Mouse (Mus musculus) heart, postnatal 25 days (tissue): ENCODE measurements around the gene Fam222b. TPM values are rescaled to one million over a fixed set of nuclear protein-coding genes. Genes with fewer than 3 reads are reported as not detected.
"Not testable (repeated sequence)": the region's sequence is repeated elsewhere in the genome, so short reads cannot be mapped to it uniquely, and the experiment has no call there.

Experiments used
- DNase-seq: peaks from one replicate; pipeline ENCODE4 v3.0.0; 2022; ENCODE audit warnings: low spot score
- intact Hi-C: fragments of 180-260 bp; cut with DNase I; formaldehyde crosslinking; loops from one replicate; pipeline ENCODE4 v1.15.1; 2025
- total RNA-seq, 2 experiments: library from RNA; stranded (reverse); gene quantifications; 2 replicates each; pipeline ENCODE4 v1.2.3; 2021

Fam222b gene
- total RNA-seq, 2 experiments from 2014 or later = 10.8 to 12.3 TPM

DNA sequence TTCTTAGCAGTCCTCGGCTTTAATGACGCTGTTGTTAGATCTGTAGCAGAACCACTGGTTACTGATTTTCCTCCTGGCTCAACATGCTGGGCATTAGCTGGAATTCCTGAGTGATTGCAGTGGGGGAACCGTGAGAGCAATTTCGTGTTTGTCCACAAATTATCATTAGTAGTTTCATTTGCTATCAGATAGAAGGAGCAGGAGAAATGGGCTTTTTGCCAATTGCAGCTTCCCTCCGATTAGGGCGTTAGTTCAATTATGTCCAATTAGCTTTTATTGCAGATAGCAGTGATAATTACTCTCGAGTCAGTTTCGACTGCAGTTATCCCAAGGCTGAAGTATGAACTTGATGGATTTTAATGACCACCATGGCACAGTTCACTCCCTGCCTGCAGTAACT, 35.0 kb downstream of the Fam222b start:
- no peak for DNase-seq
- intact Hi-C loops = no loop called here

DNA sequence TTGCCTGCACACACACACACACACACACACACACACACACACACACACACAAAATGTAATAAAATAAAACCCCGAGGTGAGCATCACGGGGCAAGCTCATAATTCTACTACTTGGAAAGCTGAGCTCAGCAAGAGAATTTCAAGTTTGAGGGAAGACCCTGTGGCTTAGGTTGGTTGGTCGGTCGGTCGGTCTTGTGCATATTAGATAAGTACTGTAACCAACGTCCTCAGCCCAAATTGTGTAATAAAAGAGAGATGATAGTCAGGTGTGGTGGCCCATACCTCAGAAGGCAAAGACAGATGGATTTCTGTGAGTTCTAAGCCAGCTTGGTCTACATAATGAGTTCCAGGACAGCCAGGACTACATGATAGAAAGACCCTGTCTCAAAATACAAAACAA, 39.5 kb downstream of the Fam222b start:
- intact Hi-C loops = loop anchor here (5.0 kb wide), 1 partner anchor 37 kb away; no protein-coding TSS in a partner anchor
- DNase-seq = no peak

- DNase-seq = no peak
- intact Hi-C loops = loop anchor here (5.0 kb wide), 1 partner anchor 37 kb away; no protein-coding TSS in a partner anchor
Measured at GRCm38 (mm10) chr11:78134344-78134743, 39.9 kb downstream of the Fam222b start.

GRCm38 (mm10) chr11:78135314-78135713, 40.9 kb downstream of the Fam222b start:
- intact Hi-C loops, DNase-seq: not testable (repeated sequence)

GRCm38 (mm10) chr11:78136132-78136531, 41.7 kb downstream of the Fam222b start:
- no peak for DNase-seq
- intact Hi-C loops = no loop called here

GRCm38 (mm10) chr11:78137584-78137983, 43.1 kb downstream of the Fam222b start:
- intact Hi-C loops = no loop called here
- DNase-seq = no peak

DNA sequence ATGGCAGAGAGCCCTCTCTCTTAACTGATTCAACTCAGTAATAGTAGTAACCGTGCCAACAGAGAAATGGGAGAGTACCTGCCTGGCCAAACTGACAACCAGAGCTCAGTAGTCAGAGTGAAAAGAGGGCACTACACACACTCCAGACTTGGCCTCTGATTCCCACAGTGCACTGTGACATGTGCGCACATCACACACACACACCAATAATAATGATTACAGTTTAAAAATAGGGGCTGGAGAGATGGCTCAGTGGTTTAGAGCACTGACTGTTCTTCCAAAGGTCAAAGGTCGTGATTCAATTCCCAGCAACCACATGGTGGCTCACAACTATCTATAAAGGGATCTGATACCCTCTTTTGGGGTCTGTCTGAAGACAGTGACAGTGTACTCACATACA, 43.6 kb downstream of the Fam222b start:
- no peak for DNase-seq
- intact Hi-C loops = no loop called here

DNA sequence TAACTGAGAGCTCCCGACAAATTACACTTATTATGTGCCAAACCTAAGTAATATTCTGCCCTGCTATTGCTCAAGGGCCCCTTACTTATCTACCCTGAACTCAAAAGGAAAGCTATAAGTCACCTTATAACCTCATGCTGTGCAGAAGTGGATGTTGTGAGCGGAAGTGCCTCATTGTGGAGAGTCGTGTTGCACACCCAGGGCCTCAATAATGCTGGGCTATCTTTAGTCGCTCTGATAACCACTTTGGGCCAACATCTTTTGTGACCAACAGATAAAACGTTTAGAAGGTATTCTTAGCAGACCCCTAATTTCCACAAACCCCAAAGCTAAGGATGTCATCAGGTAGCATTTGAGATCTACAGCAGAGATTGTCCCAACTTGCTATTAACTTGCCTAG, 46.2 kb downstream of the Fam222b start:
- no peak for DNase-seq
- intact Hi-C loops = no loop called here

- DNase-seq = no peak
- intact Hi-C loops = no loop called here
Measured at GRCm38 (mm10) chr11:78143520-78143919, 49.1 kb downstream of the Fam222b start.

DNA sequence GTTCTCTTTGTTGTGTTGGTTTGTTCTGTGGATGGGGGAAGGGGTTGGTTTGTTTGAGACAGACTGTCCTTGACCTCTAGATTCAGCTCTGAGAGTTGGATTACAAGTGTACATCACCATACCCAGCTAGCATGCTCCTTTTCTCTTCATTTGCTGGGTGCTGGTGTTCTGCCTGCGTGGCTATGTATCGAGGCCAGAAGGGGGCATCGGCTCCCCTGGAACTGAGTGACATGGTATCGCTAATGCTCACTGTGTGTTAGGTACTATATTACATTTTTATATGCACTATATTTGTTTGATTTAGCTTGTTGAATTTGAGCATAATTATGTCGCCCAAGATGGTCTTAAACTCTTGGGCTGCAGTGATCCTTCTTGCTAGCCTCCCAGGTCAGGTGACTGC, 51.7 kb downstream of the Fam222b start:
- intact Hi-C loops = no loop called here
- DNase-seq = no peak

DNA sequence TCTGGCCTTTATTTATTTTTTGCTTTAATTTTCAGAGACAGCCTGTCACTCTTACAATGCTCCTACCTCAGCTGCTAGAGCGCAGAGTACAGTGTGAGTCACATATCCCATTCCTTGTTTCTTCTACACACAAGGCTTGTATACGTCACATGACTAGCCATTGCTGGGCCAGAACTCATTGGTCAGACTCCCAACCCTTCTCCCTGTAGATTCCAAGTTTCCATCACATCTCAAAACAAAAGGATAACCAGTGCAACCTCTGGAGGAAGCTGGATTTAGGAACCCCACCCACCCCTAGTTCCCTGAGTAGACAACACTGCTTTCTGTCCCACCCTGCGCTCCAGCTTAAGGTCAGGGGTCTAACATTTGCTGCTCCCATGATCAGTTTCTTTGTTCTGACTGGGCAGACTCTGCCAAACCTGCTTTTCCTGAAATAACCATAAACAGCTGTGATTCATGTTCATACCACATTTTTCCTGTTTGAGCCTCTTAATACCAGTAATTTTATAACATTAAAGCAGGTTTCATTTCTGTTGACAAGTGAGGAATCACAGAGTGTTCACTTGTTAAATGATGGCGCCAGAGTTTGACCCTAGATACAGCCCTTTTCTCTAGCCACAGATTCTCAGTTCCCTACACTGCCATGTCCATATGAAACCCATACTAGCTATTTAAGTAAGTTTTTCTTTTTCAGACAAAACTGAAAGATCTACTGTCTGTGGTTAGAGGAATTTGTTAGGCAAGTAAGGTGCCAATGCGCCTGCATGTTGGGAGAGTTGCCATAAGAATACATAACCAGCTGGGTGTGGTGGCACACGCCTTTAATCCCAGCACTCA, 52.5 kb downstream of the Fam222b start:
- intact Hi-C loops = no loop called here
- DNase-seq = peak; percentile 34

DNA sequence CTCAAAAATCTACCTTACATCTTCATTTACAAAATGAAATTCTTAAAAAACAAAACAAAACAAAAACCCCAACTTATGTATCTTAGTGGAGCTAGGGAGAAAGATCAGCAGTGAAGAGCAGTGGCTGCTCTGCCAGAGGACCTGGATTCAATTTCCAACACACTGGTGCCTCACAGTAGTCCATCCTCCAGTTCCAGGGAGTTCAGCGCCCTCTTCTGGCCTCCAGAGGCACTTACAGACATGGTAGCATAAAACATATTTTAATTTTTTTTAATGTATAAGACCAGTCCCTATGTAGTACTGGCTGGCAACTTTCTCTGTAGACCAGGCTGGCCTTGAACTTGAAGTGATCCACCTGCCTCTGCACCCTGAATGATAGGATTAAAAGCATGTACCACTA, 56.7 kb downstream of the Fam222b start:
- DNase-seq = no peak
- intact Hi-C loops = no loop called here

DNA sequence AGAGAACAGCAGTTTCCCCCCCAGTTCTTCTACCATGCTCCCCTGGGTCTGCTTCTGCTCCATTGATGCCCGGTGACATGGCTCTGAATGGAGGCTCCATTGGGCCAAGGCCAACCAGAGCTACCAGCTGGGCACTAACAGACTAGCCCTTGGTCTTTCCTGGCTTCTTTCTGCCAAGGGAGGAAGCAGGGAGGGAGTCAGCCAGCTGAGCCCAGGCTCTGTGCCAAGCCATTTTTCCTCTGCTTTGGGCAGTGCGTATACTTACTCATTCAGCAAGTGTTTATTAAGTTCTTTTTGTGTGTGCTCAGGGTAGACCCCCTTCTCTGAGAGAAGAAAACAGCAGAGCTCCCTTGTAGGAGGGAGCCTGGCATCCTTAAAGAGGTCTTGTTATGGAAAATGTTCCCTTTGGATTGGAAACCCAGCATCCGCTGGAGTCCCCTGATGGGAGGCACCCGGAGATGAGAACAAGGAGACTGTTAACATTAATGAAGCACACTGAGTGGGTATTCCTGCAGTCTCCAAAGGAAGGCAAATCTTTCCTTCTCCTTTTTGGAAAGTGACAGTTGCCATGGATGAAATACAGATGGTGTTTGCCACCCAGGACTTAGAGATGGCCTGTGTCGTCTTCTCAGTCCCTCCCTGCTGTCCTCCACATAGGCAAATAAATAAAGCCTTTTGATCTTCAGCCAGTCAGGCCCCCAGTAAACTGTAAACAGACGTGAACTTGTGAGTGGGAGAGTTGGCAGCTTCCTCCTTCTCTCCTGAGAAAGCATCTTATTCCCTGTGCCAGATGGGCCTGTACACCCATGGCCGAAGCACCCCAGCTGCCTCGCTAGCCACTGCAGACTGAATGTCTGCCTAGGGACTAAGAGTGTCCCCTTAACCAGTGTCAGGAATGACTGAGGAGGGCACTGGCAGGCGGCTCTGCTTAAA, 58.1 kb downstream of the Fam222b start:
- intact Hi-C loops = no loop called here
- DNase-seq = peak; percentile 58

DNA sequence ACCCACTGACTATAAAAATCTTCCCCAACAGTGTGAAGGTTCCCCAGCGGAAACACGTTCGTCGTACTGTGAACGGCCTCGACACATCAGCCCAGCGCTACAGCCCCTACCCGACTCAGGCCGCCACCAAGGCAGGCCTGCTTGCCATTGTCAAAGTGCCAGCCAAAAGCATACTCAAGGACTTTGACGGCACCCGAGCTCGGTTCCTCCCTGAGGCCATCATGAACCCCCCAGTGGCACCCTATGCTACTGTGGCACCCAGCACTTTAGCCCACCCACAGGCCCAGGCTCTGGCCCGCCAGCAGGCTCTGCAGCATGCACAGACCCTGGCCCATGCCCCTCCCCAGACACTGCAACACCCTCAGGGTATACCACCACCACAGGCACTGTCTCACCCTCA, 59.3 kb downstream of the Fam222b start:
- intact Hi-C loops = no loop called here
- DNase-seq = no peak

DNA sequence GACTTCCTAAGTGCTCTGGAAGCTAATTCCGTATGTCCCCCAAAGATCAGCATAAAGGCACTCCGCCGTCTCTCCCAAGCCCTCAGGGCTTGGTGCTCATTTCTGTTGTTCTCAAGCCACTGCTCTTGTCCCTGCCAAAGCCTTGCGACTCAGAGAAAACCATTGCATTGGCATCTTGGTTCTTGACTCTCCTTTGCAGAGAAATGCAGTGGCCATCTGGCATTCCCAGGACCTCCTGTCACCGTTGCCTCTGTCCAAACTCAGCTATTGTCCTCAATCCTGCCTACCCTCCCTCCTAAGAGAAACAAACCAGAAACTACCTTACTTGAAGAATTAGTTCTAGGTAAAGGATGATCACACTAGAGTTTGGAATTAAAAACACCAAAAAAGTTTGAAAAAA, 61.2 kb downstream of the Fam222b start:
- intact Hi-C loops = loop anchor here (5.0 kb wide), 1 partner anchor 73 kb away; the partner anchor contains the start of gene Eral1
- no peak for DNase-seq

DNA sequence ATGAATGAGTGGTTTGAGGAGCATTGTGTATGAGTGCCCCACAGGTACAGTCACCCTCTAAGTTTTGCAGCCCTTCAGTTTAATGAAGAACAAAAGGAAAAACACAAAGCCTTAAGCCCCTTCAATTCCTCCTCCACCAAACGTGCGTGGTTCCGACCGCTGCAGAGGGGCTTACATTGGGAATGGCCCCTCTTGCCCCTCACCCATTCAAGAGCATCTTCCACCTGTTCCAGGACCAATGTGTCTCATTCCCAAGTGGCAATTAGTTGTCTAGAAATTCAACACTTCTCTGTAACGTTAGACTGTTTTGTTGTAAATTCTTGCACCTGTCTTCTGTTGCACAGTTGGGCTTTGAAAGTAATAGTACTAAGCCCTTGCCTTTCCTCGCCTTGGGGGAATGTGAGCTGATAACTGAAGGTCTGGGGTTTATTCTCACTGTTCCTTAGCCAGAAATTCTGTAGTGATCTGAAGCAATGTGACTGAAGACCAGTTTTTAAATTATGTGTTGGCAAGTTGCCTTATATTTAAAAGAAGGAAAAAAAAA, 61.8 kb downstream of the Fam222b start:
- intact Hi-C loops = loop anchor here (5.0 kb wide), 1 partner anchor 74 kb away; the partner anchor contains the start of gene Eral1
- no peak for DNase-seq

DNA sequence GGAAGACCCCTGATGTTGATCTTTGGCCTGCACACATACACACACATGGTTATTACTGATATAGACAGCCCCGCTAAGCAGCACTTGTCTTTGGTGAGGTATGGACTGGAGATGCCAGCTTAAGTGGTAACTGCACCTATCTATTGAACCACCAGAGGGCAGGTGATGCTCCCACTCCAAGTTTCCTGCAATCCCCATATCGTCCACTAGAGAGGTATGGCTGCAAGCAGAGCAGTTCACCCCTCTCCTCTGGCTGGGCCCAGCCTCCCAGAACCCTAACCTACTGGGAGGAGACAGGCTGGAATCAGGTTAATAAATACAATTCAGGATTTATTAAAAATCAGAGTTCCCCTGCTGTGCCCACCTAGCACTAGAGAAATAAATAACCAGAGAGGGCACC, 64.6 kb downstream of the Fam222b start:
- peak; percentile 56 for DNase-seq
- intact Hi-C loops = loop anchor here (1.0 to 5.0 kb wide), 2 partner anchors 19 to 77 kb away; partner anchors contain the start of gene Eral1

GRCm38 (mm10) chr11:78159557-78159956, 65.1 kb downstream of the Fam222b start:
- intact Hi-C loops = loop anchor here (1.0 to 5.0 kb wide), 2 partner anchors 19 to 77 kb away; partner anchors contain the start of gene Eral1
- no peak for DNase-seq

DNA sequence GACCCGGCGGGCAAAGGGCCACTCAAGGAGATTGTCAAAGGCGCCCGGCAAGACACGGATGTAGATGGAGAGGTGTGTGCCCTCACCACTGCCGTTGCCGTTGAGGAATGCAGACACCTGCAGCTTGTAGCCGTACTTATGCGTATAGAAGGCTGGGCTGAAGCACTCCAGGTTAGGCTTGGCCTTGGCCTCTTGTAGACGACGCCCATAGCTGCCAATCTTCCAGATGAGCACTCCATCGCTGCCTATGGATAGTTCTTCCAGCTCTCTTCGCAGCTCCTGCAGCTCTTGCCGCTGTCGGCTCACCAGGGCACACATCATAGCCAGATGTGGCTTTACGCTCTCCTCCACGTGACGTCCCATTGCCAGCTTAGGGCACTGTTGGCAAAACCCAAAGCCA, 65.7 kb downstream of the Fam222b start:
- no peak for DNase-seq
- intact Hi-C loops = no loop called here

- DNase-seq = no peak
Measured at GRCm38 (mm10) chr11:78160675-78161074, 66.2 kb downstream of the Fam222b start.

More at GRCm38 (mm10) chr11:78160675-78161074, 66.2 kb downstream of the Fam222b start:
- intact Hi-C loops = no loop called here
